Mouse (Mus musculus): ENCODE measurements around the gene Rbpj. TPM values are rescaled to one million over a fixed set of nuclear protein-coding genes. Genes with fewer than 3 reads are reported as not detected.

Gene Rbpj
- polyA plus RNA-seq, 1 experiment, result 22.1 TPM

- H3K4me3 ChIP-seq (ENCODE audit: insufficient read depth, low read length), result no peak overlapping the region
- no peak overlapping the region for H3K27ac ChIP-seq (ENCODE audit: insufficient read depth, low read length)
- TF ChIP-seq CTCF (IDR thresholded peaks at IDR 0.05; ENCODE audit: extremely low read depth, insufficient read depth, low read length) (no peak), POLR2A (IDR thresholded peaks at IDR 0.05; ENCODE audit: extremely low read depth, insufficient read depth, low read length) (no peak)
- no peaks in the 10 kb centered on the region for H3K4me1 ChIP-seq (ENCODE audit: control insufficient read depth, insufficient read depth, low read length)
These were observed 54.1 kb downstream of the Rbpj start for GRCm38 (mm10) chr5:53519998-53520577.

GRCm38 (mm10) chr5:53523046-53523445 lies 57.1 kb downstream of the Rbpj start:
- Histone ChIP-seq H3K4me1 (ENCODE audit: control insufficient read depth, insufficient read depth, low read length) (0 out of 2 replicates have a peak, but pooled peaks cover 1% of the 10 kb centered on the region), H3K4me3 (ENCODE audit: insufficient read depth, low read length) (no peak overlapping the region), H3K27ac (ENCODE audit: insufficient read depth, low read length) (no peak overlapping the region)
- TF ChIP-seq POLR2A (IDR thresholded peaks at IDR 0.05; ENCODE audit: extremely low read depth, insufficient read depth, low read length), result no peak
- TF ChIP-seq CTCF (IDR thresholded peaks at IDR 0.05; ENCODE audit: extremely low read depth, insufficient read depth, low read length), result no peak

DNA sequence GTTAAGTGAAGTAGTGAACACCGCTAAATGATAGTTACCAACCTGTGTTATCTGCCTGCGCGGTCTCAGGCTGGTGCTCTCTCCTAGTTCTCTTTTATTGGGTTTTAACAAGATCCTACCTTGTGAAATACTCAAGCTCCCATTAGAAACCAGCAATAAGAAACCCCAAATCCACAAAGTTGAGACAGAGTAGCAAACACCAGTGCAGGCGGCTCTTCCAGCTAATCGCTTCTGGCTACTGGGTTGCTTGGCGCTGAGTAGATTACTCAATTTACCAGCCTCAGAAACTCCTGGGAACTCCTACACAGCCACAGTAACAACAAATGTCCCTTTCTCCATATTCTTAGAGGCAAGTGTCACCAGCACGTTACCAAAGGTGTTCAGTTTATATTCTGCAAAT lies 58.2 kb downstream of the Rbpj start:
- Histone ChIP-seq H3K4me1 (ENCODE audit: control insufficient read depth, insufficient read depth, low read length) (0 out of 2 replicates have a peak, but pooled peaks cover 1% of the 10 kb centered on the region), H3K27ac (ENCODE audit: insufficient read depth, low read length) (no peak overlapping the region), H3K4me3 (ENCODE audit: insufficient read depth, low read length) (no peak overlapping the region)
- no peak for TF ChIP-seq POLR2A (IDR thresholded peaks at IDR 0.05; ENCODE audit: extremely low read depth, insufficient read depth, low read length)
- TF ChIP-seq CTCF (IDR thresholded peaks at IDR 0.05; ENCODE audit: extremely low read depth, insufficient read depth, low read length), result no peak

DNA sequence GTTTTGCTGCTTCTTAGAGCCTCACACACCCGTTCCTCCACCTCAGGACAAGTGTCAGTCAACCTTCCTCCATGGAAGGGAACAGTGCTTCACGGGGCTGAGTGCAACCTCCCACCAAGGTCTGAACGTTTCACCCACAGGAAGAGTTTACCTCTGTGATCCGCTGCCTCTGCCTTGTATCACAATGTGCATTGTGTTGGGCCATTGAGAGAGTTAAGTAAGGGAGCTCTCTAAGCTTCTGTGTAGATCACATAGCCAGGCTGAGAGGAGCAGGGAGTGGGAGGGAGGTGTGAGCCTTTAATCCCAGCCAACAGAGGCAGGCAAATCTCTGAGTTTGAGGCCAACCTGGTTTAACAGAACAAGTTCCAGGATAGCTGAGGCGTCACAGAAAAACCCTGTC lies 58.9 kb downstream of the Rbpj start:
- H3K4me1 ChIP-seq (ENCODE audit: control insufficient read depth, insufficient read depth, low read length), result 0 out of 2 replicates have a peak, but pooled peaks cover 1% of the 10 kb centered on the region
- TF ChIP-seq POLR2A (IDR thresholded peaks at IDR 0.05; ENCODE audit: extremely low read depth, insufficient read depth, low read length) (no peak), CTCF (IDR thresholded peaks at IDR 0.05; ENCODE audit: extremely low read depth, insufficient read depth, low read length) (no peak)
- H3K27ac ChIP-seq (ENCODE audit: insufficient read depth, low read length), result no peak overlapping the region
- H3K4me3 ChIP-seq (ENCODE audit: insufficient read depth, low read length), result no peak overlapping the region

GRCm38 (mm10) chr5:53525305-53526069 lies 59.5 kb downstream of the Rbpj start:
- TF ChIP-seq POLR2A (IDR thresholded peaks at IDR 0.05; ENCODE audit: extremely low read depth, insufficient read depth, low read length), result no peak
- no peak for TF ChIP-seq CTCF (IDR thresholded peaks at IDR 0.05; ENCODE audit: extremely low read depth, insufficient read depth, low read length)
- Histone ChIP-seq H3K4me1 (ENCODE audit: control insufficient read depth, insufficient read depth, low read length) (0 out of 2 replicates have a peak, but pooled peaks cover 1% of the 10 kb centered on the region), H3K27ac (ENCODE audit: insufficient read depth, low read length) (no peak overlapping the region), H3K4me3 (ENCODE audit: insufficient read depth, low read length) (no peak overlapping the region)

DNA sequence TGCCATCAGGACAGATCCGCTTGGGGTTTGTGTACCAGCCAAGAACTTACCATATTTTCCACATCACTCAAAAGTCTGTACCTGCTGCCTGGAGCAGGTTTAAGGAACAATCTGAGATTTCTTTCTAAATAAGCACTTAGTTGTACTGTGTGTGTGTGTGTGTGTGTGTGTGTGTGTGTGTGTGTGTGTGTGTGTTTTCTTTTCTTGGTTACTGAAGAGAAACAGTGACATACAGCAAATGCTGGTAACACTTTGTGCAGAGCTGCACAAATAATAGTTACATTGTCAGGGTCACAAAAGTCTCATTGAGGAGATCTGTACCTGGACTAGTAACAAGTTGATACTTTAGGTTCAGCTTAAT lies 60.1 kb downstream of the Rbpj start:
- H3K27ac ChIP-seq (ENCODE audit: insufficient read depth, low read length), result no peak overlapping the region
- H3K4me3 ChIP-seq (ENCODE audit: insufficient read depth, low read length), result no peak overlapping the region
- no peak for TF ChIP-seq CTCF (IDR thresholded peaks at IDR 0.05; ENCODE audit: extremely low read depth, insufficient read depth, low read length)
- no peak for TF ChIP-seq POLR2A (IDR thresholded peaks at IDR 0.05; ENCODE audit: extremely low read depth, insufficient read depth, low read length)
- H3K4me1 ChIP-seq (ENCODE audit: control insufficient read depth, insufficient read depth, low read length), result 0 out of 2 replicates have a peak, but pooled peaks cover 1% of the 10 kb centered on the region

GRCm38 (mm10) chr5:53529846-53530245 lies 63.9 kb downstream of the Rbpj start:
- H3K4me1 ChIP-seq (ENCODE audit: control insufficient read depth, insufficient read depth, low read length), result 0 out of 2 replicates have a peak, but pooled peaks cover 1% of the 10 kb centered on the region
- no peak overlapping the region for H3K4me3 ChIP-seq (ENCODE audit: insufficient read depth, low read length)
- TF ChIP-seq POLR2A (IDR thresholded peaks at IDR 0.05; ENCODE audit: extremely low read depth, insufficient read depth, low read length) (no peak), CTCF (IDR thresholded peaks at IDR 0.05; ENCODE audit: extremely low read depth, insufficient read depth, low read length) (no peak)
- H3K27ac ChIP-seq (ENCODE audit: insufficient read depth, low read length), result no peak overlapping the region

- TF ChIP-seq POLR2A (IDR thresholded peaks at IDR 0.05; ENCODE audit: extremely low read depth, insufficient read depth, low read length) (no peak), CTCF (IDR thresholded peaks at IDR 0.05; ENCODE audit: extremely low read depth, insufficient read depth, low read length) (no peak)
These were observed 69.1 kb downstream of the Rbpj start for GRCm38 (mm10) chr5:53535096-53535495.

DNA sequence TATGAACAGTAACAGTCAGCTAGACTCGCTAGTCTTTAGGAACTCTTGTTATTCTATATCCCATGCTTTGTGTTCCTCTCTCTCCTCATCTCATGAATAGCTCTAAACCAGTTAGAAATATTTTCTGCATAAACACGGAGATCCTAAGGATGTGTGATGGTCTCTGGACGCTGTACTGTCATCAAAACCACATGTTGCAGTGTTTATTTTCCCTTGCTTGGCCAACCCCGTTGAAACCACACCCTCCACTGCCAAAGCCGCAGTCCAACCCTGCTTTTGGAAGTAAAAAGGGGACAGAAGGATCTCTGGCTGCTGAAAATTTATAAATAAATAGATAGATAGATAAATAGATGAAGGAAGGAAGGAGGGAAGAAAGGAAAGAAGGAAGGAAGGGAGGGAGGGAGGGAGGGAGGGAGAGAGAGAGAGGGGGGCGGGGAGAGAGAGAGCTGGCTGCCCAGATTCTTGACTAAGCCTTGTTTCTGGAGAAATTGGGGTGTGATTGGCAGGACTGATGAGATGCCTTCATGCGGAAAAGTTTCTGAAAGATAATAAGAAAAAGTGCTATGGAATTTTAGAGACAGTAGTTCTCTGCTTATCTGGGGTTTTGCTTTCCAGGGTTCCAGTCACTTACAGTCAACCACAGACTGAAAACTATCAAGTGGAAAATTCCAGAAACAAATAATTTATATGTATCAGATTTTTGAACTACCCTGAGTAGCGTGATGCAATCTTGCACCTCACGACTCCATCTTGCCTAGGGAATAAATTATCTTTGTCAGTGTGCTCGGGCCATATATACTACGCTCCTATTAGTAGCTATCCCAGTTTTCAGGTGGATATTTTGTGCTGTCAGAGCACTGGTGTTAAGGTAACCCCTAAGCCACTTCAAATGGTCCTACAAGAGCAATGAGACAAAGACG lies 70.9 kb downstream of the Rbpj start:
- Histone ChIP-seq H3K4me3 (ENCODE audit: insufficient read depth, low read length) (no peak overlapping the region), H3K4me1 (ENCODE audit: control insufficient read depth, insufficient read depth, low read length) (no peaks in the 10 kb centered on the region), H3K27ac (ENCODE audit: insufficient read depth, low read length) (no peak overlapping the region)
- TF ChIP-seq POLR2A (IDR thresholded peaks at IDR 0.05; ENCODE audit: extremely low read depth, insufficient read depth, low read length) (no peak), CTCF (IDR thresholded peaks at IDR 0.05; ENCODE audit: extremely low read depth, insufficient read depth, low read length) (no peak)

More at GRCm38 (mm10) chr5:53535096-53535495, 69.1 kb downstream of the Rbpj start:
- Histone ChIP-seq H3K27ac (ENCODE audit: insufficient read depth, low read length) (no peak overlapping the region), H3K4me1 (ENCODE audit: control insufficient read depth, insufficient read depth, low read length) (no peaks in the 10 kb centered on the region), H3K4me3 (ENCODE audit: insufficient read depth, low read length) (no peak overlapping the region)
